Mouse (Mus musculus) retina, postnatal 1 day (tissue): ENCODE data around the gene Ctxn1.

Source experiments
- DNase-seq: peaks from one replicate; pipeline ENCODE4 v3.0.0-alpha.2; 2012

Gene Ctxn1

GRCm38 (mm10) chr8:4249213-4249612, 9.9 kb downstream of the Ctxn1 start:
- DNase-seq: no peak

- no peak for DNase-seq
Measured at GRCm38 (mm10) chr8:4247951-4248540, 11.0 kb downstream of the Ctxn1 start, which contains the start of gene Tgfbr3l. Tgfbr3l (plus strand) TSS chr8:4248214.

GRCm38 (mm10) chr8:4247241-4247640, 11.8 kb downstream of the Ctxn1 start:
- DNase-seq: no peak

GRCm38 (mm10) chr8:4245737-4246136, 13.3 kb downstream of the Ctxn1 start:
- no peak for DNase-seq

- DNase-seq: no peak
Measured at GRCm38 (mm10) chr8:4245061-4245460, 14.0 kb downstream of the Ctxn1 start.

GRCm38 (mm10) chr8:4239193-4239890, 19.7 kb downstream of the Ctxn1 start:
- no peak for DNase-seq

- peak; percentile 100 for DNase-seq
Measured at GRCm38 (mm10) chr8:4238434-4239192, 20.5 kb downstream of the Ctxn1 start, which contains the start of the genes Map2k7 and Gm49320. Map2k7 (plus strand) TSS chr8:4238740. Gm49320 (plus strand) TSS chr8:4238865.

GRCm38 (mm10) chr8:4237814-4238433, 21.1 kb downstream of the Ctxn1 start:
- no peak for DNase-seq

- no peak for DNase-seq
Measured at GRCm38 (mm10) chr8:4230612-4231351, 28.3 kb downstream of the Ctxn1 start.

- DNase-seq: no peak
Measured at GRCm38 (mm10) chr8:4229784-4230183, 29.3 kb downstream of the Ctxn1 start.

- no peak for DNase-seq
Measured at GRCm38 (mm10) chr8:4227919-4228318, 31.2 kb downstream of the Ctxn1 start.

- DNase-seq: peak; percentile 29
Measured at GRCm38 (mm10) chr8:4226739-4227347, 32.2 kb downstream of the Ctxn1 start, which contains the start of gene Lrrc8e. Lrrc8e (plus strand) TSS chr8:4226827.

- DNase-seq: peak; percentile 24
Measured at GRCm38 (mm10) chr8:4226323-4226722, 32.8 kb downstream of the Ctxn1 start.

- DNase-seq: no peak
Measured at GRCm38 (mm10) chr8:4222059-4222458, 37.0 kb downstream of the Ctxn1 start.

- DNase-seq: no peak
Measured at GRCm38 (mm10) chr8:4219617-4220016, 39.5 kb downstream of the Ctxn1 start.

- peak; percentile 92 for DNase-seq
Measured at GRCm38 (mm10) chr8:4216791-4217621, 42.1 kb downstream of the Ctxn1 start, which contains the start of gene Prr36. Prr36 (minus strand) TSS chr8:4217459.

GRCm38 (mm10) chr8:4216296-4216695, 42.8 kb downstream of the Ctxn1 start:
- DNase-seq: no peak

- peak; percentile 70 for DNase-seq
Measured at GRCm38 (mm10) chr8:4214006-4214980, 44.8 kb downstream of the Ctxn1 start.

GRCm38 (mm10) chr8:4213210-4214005, 45.7 kb downstream of the Ctxn1 start:
- DNase-seq: peak; percentile 73
